Mouse (Mus musculus) olfactory bulb, adult 2 months (tissue): ENCODE measurements around the gene D17Wsu92e.

Experiments used
- CTCF ChIP-seq: fragments of 200-500 bp; IDR thresholded peaks from 2 replicates; pipeline ENCODE4 v1.5.1; 2012; ENCODE audit warnings: low read depth, mild to moderate bottlenecking, low read length, moderate library complexity; ENCODE audit not compliant: insufficient read depth
- POLR2A ChIP-seq: fragments of 200-500 bp; IDR thresholded peaks from 2 replicates; pipeline ENCODE4 v1.6.1; 2012; ENCODE audit warnings: mild to moderate bottlenecking, low read depth, low read length, moderate library complexity; ENCODE audit not compliant: insufficient read depth

GRCm38 (mm10) chr17:27771616-27772015 lies 48.8 kb downstream of the D17Wsu92e start:
- TF ChIP-seq CTCF (no peak), POLR2A (no peak)
